Mouse (Mus musculus): ENCODE measurements around the gene Lypd5.

Lypd5 gene

DNA sequence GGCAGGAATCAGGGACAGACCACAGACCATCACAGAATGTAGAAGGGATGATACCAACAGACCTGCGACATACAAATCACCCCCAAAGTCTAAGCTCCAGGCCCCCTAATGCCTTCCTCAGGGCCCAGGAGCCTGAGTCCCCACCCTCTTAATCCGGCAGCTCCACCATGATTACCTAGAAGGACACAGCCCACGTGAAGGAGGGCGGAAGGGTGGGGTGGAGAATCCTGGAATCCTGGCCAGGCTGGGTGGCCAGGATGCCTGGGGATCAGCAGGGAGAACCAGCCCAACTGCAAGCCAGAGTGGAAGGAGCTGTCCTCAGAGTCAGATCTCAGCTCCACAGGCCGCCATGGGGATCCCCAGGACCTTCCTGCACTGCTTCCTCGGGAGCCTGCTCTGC is at the start of gene Lypd5:
TSS of gene Lypd5 (plus strand) at position 301 of the 400 bp plus-strand sequence.
- DNase-seq (ENCODE audit: low read depth, low spot score), result no peak

DNA sequence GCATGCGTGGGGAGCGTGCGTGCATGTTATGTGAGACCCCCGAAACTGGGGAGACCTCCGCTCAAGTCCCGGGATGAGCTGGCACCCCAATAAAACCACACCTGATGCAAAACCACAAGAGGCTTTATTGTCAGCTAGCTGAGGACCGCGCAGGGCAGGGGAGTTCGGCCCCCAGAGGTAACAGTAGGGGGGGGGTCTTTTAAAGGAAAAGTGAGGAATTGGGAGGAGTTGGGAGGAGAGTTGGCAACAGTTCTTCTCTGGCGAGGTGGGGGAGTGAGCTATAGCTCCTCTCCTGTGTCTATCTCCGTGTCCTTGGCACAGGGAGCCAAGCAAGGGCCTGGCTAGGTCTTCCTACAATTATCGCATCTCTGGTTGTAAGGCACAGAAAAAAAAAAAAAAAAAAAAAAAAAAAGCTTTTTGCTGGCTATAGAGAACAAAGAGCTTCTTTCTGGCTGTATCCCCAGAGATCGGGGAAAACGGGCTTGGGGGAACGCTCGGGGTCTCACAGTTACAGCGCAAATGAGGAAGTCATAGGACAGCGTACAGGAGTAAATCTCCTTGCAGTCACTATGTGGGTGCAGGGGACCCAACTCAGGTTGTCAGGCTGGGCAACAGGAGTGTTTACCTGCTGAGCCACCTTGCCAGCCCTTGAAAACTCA is 49.0 kb upstream of the Lypd5 start:
- DNase-seq (ENCODE audit: low read depth, low spot score), result no peak

DNA sequence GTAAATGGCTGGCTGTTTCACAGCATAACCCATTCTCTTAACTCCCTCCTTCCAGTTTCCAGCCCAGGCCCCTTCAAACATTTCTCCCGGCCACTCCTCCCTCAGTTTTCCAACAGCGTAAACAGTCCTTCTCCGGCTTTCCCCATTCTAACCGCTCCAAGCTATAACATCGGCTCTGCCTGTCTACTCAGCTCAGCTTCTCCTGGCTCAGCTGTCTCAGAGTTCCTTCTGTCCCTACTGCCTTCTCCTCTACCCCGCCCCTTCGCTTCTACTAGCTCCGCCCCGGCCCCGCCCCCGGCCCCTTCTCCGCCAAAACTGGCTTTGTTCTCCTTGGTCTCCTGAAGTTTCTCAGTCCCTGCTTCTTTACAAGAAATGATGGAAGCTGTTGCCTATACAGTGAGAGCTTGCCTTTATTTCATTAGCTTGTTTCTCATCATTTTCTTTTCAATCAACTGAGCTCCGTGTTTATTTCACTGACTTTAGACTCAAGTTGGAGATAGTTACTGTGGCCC is 48.2 kb upstream of the Lypd5 start, which contains the start of gene Zfp61:
TSS of gene Zfp61 (minus strand) at position 462 of the 512 bp plus-strand sequence.
- peak; percentile 62 for DNase-seq (ENCODE audit: low read depth, low spot score)

- no peak for DNase-seq (ENCODE audit: low read depth, low spot score)
Observed at GRCm38 (mm10) chr7:24315726-24316566, 33.0 kb upstream of the Lypd5 start.

DNA sequence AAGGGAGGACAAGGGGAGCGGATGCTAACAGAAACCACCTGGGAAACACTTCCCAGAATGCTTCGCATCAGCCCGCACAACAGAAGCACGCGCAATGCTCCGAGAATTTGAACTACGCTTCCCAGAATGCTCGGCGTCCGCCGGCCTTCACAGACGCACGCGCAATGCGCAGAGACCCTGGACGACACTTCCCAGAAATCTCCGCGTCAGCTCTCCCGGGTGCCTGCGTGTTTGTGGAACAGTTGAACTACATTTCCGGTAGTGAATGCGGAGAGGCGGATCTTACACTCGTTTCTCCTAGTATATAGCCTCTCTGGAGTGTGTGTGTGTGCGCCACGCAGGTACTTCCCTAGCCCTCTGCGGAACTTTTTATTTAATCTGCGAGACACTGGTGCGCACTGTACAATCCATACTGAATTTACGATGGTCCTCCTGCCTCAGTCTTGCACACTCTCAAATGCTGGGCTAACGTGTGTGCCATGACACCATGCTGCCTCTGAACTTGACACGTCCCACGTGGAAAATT is 32.4 kb upstream of the Lypd5 start, which contains the start of gene Zfp94:
TSS of gene Zfp94 (minus strand) at position 100 of the 526 bp plus-strand sequence.
- peak; percentile 95 for DNase-seq (ENCODE audit: low read depth, low spot score)

GRCm38 (mm10) chr7:24318942-24319341 is 30.1 kb upstream of the Lypd5 start:
- DNase-seq (ENCODE audit: low read depth, low spot score), result no peak

DNA sequence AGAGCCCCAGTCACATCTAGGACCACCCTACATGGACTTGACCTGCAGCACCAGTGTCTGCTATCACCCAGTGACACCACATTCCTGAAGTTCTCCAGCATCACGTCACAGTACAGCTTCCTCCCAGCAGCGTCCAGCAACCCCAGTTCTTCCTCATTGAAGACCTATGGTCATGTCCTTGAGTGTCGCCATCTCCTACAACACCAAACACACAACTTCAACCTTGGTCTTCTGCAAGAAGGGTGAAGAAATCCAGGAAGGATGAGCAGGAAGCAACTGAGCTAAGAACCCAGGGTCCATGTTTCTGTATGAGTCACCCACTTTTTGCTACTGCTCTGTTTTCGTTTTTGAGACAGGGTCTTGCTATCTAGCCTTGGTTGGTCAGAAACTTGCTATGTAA is 26.4 kb upstream of the Lypd5 start:
- no peak for DNase-seq (ENCODE audit: low read depth, low spot score)

- DNase-seq (ENCODE audit: low read depth, low spot score), result no peak
Observed at GRCm38 (mm10) chr7:24325197-24325596, 23.8 kb upstream of the Lypd5 start.

- DNase-seq (ENCODE audit: low read depth, low spot score), result peak; percentile 27
Observed at GRCm38 (mm10) chr7:24325675-24326128, 23.3 kb upstream of the Lypd5 start.

GRCm38 (mm10) chr7:24326273-24327135 is 22.5 kb upstream of the Lypd5 start:
- DNase-seq (ENCODE audit: low read depth, low spot score), result no peak

DNA sequence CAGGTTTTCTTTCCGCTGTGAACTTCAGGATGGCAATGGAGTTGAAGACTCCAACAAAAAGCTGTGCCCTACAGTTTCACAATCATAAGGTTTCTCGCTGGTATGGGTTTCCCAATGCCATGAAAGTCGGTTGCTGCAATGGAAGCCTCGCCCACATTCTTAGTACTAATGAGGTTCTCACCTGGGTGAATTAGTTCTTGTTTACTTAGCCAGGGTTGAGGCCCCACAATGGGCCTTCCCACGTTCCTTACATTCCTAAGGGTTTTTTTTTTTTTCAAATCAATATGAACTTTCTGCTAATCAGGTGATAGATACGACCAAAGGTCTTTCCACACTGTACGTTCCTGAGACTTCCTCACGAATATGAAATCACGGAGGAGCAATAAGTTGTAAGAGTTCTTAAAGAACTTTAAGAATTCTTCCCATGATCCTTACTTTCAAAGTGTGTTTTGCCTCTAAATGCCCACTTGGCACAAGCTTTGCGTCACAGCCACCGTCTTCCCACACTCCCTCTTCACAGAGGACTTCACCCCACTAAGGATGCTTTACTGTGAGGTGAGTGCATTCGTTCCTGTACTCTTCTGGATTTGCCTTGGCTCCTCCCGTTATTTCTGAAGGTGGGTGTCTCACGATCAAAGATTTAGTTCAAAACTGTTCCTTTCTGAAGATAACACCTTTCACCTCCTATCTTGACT is 21.6 kb upstream of the Lypd5 start:
- no peak for DNase-seq (ENCODE audit: low read depth, low spot score)

- no peak for DNase-seq (ENCODE audit: low read depth, low spot score)
Observed at GRCm38 (mm10) chr7:24333304-24333986, 15.6 kb upstream of the Lypd5 start, which contains the start of gene Tescl. Gene Tescl, minus strand, starts transcription at chr7:24333936.

GRCm38 (mm10) chr7:24335699-24336309 is 13.2 kb upstream of the Lypd5 start:
- DNase-seq (ENCODE audit: low read depth, low spot score), result peak; percentile 74

- DNase-seq (ENCODE audit: low read depth, low spot score), result no peak
Observed at GRCm38 (mm10) chr7:24338241-24338640, 10.8 kb upstream of the Lypd5 start.

DNA sequence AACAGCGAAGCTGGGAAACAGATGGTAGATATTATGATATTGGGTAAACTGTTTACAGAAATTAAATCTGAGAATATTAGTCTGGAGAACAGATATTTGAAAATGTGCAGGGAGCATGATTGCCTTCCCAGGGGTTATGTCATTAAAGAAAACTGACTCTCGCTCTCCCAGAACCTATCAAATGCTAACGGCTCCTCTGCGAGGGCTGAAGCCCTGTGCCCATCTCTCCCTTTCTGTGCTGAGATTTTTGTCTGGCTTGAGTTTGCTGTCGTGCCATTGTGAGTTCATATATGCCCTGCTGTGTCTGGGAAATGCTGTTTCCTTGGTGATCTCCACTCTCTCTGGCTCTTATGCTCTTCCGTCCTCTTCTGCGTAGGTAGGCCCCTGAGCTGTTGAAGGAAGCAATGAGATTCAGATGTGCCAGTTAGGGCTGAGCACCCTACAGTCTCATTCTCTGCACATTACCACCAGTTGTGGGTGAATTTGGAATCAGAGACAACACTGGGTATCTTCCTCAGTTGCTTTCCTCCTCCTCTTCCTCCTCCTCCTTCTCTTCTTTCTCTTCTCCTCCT is 5.2 kb upstream of the Lypd5 start:
- DNase-seq (ENCODE audit: low read depth, low spot score), result no peak

- no peak for DNase-seq (ENCODE audit: low read depth, low spot score)
Observed at GRCm38 (mm10) chr7:24346444-24346843, 2.6 kb upstream of the Lypd5 start.

DNA sequence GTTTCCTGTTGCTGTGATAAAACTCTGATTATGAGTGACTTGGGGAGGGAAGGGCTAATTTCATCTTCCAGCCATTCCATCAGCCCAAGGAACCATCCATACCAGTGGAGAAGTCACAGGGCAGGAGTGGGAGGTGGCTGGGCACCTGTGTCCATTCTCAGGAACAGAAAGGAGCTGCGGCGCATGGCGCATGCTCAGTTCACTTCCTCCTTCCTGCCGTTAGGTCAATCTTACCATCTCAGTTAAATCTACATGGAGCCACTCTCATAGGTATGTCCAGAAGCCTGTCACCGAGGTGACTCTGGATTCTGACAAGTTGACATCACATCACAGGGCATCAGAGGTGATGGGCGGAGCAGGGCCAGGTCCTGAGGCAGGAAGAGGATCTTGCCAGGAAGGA is 6.7 kb downstream of the Lypd5 start:
- DNase-seq (ENCODE audit: low read depth, low spot score), result no peak

- no peak for DNase-seq (ENCODE audit: low read depth, low spot score)
Observed at GRCm38 (mm10) chr7:24356081-24356480, 7.1 kb downstream of the Lypd5 start.

DNA sequence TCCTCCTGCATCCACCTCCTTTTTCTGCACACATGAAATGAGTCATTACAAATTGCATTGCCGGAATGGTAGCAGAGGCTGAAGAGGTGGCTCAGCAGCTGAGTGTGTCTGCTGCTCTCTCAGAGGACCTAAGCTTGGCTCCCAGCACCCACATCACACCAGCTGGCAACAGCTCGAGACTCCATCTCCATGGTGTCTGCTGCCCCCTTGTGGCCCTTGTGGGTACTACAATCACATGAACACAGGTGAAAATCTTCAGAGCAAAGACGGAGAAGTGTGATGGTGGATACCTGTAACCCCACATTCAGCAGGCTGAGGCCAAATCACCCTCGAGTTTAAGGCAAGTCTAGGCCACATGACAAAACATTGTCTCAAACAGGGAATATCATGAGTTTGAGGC is 8.9 kb downstream of the Lypd5 start:
- DNase-seq (ENCODE audit: low read depth, low spot score), result no peak
